Mouse (Mus musculus) liver, postnatal 0 days (tissue): Measurements from ENCODE around the gene Adad1. TPM values are rescaled to one million over a fixed set of nuclear protein-coding genes. Genes with fewer than 3 reads are reported as not detected.

ENCODE experiments used
- ATAC-seq: fragments of 200-750 bp; cut with Nextera tagmentation; 2 replicates; pipeline ENCODE4 v1.8.0; 2017; ENCODE audit warnings: mild to moderate bottlenecking, moderate library complexity
- DNase-seq: peaks from one replicate; pipeline ENCODE4 v3.0.0-alpha.2; 2016
- H3K27ac ChIP-seq: fragments of 300-500 bp; sonication (generic); 2 replicates; pipeline ENCODE4 v1.5.1; 2014; ENCODE audit warnings: antibody characterized with exemption, moderate library complexity, mild to moderate bottlenecking, low read depth
- H3K27me3 ChIP-seq: fragments of 300-500 bp; sonication (generic); 2 replicates; pipeline ENCODE4 v1.6.1; 2014; ENCODE audit warnings: low read length, control low read depth, mixed read lengths; ENCODE audit not compliant: insufficient read depth
- H3K36me3 ChIP-seq: fragments of 300-500 bp; sonication (generic); replicated peaks from 2 replicates; pipeline ENCODE4 v1.6.1; 2014; ENCODE audit warnings: mild to moderate bottlenecking, control low read depth, low read length, moderate library complexity, mixed read lengths; ENCODE audit not compliant: insufficient read depth
- H3K4me1 ChIP-seq: fragments of 300-500 bp; sonication (generic); 2 replicates; pipeline ENCODE4 v1.6.1; 2014; ENCODE audit warnings: antibody characterized with exemption, mild to moderate bottlenecking, control low read depth; ENCODE audit not compliant: insufficient read depth
- H3K4me2 ChIP-seq: fragments of 300-500 bp; sonication (generic); 2 replicates; pipeline ENCODE4 v1.6.1; 2014; ENCODE audit warnings: low read depth, mild to moderate bottlenecking, low read length, moderate library complexity, mixed read lengths
- H3K4me3 ChIP-seq: fragments of 300-500 bp; sonication (generic); 2 replicates; pipeline ENCODE4 v1.5.1; 2014; ENCODE audit warnings: low read depth, low read length
- H3K9ac ChIP-seq: fragments of 300-500 bp; sonication (generic); replicated peaks from 2 replicates; pipeline ENCODE4 v1.6.1; 2014; ENCODE audit warnings: mild to moderate bottlenecking, moderate library complexity
- H3K9me3 ChIP-seq: fragments of 300-500 bp; sonication (generic); 2 replicates; pipeline ENCODE4 v1.6.1; 2016; ENCODE audit warnings: mild to moderate bottlenecking, control low read depth, low read length, mixed read lengths
- CTCF ChIP-seq: sonication (generic); IDR thresholded peaks from 2 replicates; pipeline ENCODE4 v1.5.1; 2016; ENCODE audit warnings: antibody characterized with exemption, low read depth
- EP300 ChIP-seq: IDR thresholded peaks from 2 replicates; pipeline ENCODE4 v1.6.1; 2016; ENCODE audit warnings: antibody characterized with exemption, low read depth, mild to moderate bottlenecking
- WGBS: fragments of 180-500 bp; shearing (Covaris S2); extraction: QIAGEN DNeasy Blood & Tissue Kit; methylation state at CpG from one replicate; pipeline ENCODE4 v1.1.7; 2014; ENCODE audit not compliant: insufficient replicate concordance; 5-methylcytosine and 5-hydroxymethylcytosine counted together
- polyA plus RNA-seq: library from polyadenylated mRNA; unstranded; fragments of >200 nt; fragmentation: Nextera tagmentation; extraction: Ambion mirVana; gene quantifications from 2 replicates; pipeline ENCODE4 v1.2.1, GENCODE M21; 2015

Gene Adad1
- polyA plus RNA-seq, 1 experiment from 2014 or later: 0.04 TPM

DNA sequence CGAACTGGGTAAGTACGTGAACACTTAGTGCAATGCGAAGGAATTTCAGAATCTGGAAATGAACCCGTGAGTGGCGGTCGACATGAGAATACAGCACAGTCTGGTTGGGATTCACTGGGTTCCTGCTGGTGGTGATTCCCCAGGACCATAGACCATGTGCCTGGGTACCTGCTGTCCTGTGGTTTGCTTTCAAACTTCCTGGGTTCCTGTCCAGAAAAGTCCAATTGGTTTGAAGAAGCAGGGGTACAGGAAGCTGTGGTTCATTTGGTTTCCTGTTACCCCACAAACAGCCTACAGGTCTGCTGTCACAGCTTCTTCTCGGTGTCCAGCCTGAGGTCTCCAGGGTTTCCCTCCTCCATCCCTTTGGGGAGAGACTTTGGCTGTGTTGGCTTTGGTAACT lies 89.7 kb downstream of the Adad1 start:
- no peak for DNase-seq

GRCm38 (mm10) chr3:37154396-37154795 lies 91.1 kb downstream of the Adad1 start:
- H3K36me3 ChIP-seq: no peaks in the 10 kb centered on the region
- ATAC-seq (peak; percentile 30; the same call in 1 of the 2 replicates), DNase-seq (no peak)
- no peaks in the 10 kb centered on the region for H3K27me3 ChIP-seq
- H3K9ac ChIP-seq: no peak overlapping the region
- no peaks in the 10 kb centered on the region for H3K9me3 ChIP-seq
- H3K4me3 ChIP-seq: no peak overlapping the region
- H3K4me1 ChIP-seq: 0 out of 2 replicates have a peak, but pooled peaks cover 5% of the 10 kb centered on the region
- H3K4me2 ChIP-seq: no peak overlapping the region
- TF ChIP-seq EP300 (no peak), CTCF (no peak)
- 56% methylated on average over 7 of the region's 7 CpGs for WGBS
- no peak overlapping the region for H3K27ac ChIP-seq

More for the DNA sequence above, 89.7 kb downstream of the Adad1 start:
- TF ChIP-seq CTCF: no peak
- no peak for TF ChIP-seq EP300
- 0 out of 2 replicates have a peak overlapping the region, but pooled peaks have one; percentile 22 for H3K4me2 ChIP-seq
- H3K9ac ChIP-seq: no peak overlapping the region
- no peak for ATAC-seq
- H3K4me1 ChIP-seq: 0 out of 2 replicates have a peak, but pooled peaks cover 2% of the 10 kb centered on the region
- H3K36me3 ChIP-seq: no peaks in the 10 kb centered on the region
- no peak overlapping the region for H3K27ac ChIP-seq
- no peaks in the 10 kb centered on the region for H3K27me3 ChIP-seq
- H3K4me3 ChIP-seq: no peak overlapping the region
- WGBS: 61% methylated on average over 7 of the region's 7 CpGs
- H3K9me3 ChIP-seq: no peaks in the 10 kb centered on the region

- H3K36me3 ChIP-seq: no peaks in the 10 kb centered on the region
- H3K27ac ChIP-seq: no peak overlapping the region
- H3K4me1 ChIP-seq: 0 out of 2 replicates have a peak, but pooled peaks cover 5% of the 10 kb centered on the region
- DNase-seq (no peak), ATAC-seq (peak; percentile 74)
- H3K9ac ChIP-seq: no peak overlapping the region
- no peaks in the 10 kb centered on the region for H3K27me3 ChIP-seq
- WGBS: 38% methylated on average over 8 of the region's 8 CpGs
- no peak overlapping the region for H3K4me2 ChIP-seq
- H3K9me3 ChIP-seq: no peaks in the 10 kb centered on the region
- H3K4me3 ChIP-seq: no peak overlapping the region
- no peak for TF ChIP-seq EP300
- no peak for TF ChIP-seq CTCF
Measured at GRCm38 (mm10) chr3:37157082-37157481, 93.8 kb downstream of the Adad1 start.

GRCm38 (mm10) chr3:37158246-37158645 lies 94.9 kb downstream of the Adad1 start:
- peak; percentile 31 for DNase-seq
- Histone ChIP-seq H3K9me3 (no peaks in the 10 kb centered on the region), H3K9ac (no peak overlapping the region), H3K4me2 (no peak overlapping the region), H3K36me3 (no peaks in the 10 kb centered on the region), H3K27ac (no peak overlapping the region), H3K4me1 (0 out of 2 replicates have a peak, but pooled peaks cover 5% of the 10 kb centered on the region), H3K27me3 (no peaks in the 10 kb centered on the region), H3K4me3 (no peak overlapping the region)
- 64% methylated on average over 3 of the region's 3 CpGs for WGBS
- ATAC-seq: 0 out of 2 replicates have a peak, but pooled peaks have one; percentile 29
- TF ChIP-seq EP300: no peak
- TF ChIP-seq CTCF: no peak

GRCm38 (mm10) chr3:37161096-37161495 lies 97.8 kb downstream of the Adad1 start:
- DNase-seq: no peak

DNA sequence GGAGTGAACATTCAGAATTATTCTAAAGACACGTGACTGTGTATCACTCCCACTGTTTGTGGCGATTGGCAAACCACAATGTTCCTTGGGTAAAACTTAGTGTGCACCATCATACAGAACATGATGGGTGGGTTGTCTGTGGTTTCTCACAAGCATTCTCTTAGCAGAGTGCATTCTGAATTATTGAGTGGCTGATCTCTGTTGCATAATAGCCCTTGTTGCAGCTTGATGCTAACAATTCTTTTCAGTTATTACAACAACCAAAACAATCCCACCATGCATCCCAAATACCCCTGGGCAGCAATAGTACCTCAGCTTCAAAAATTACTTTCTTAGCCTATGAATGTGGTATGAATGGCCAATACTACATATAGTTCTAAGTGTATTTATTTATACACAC lies 106.0 kb downstream of the Adad1 start:
- Histone ChIP-seq H3K27me3 (no peaks in the 10 kb centered on the region), H3K4me1 (no peaks in the 10 kb centered on the region), H3K9ac (no peak overlapping the region), H3K9me3 (no peaks in the 10 kb centered on the region), H3K4me3 (no peak overlapping the region), H3K27ac (no peak overlapping the region), H3K36me3 (no peaks in the 10 kb centered on the region), H3K4me2 (no peak overlapping the region)
- DNase-seq: no peak
- TF ChIP-seq EP300 (no peak), CTCF (no peak)
- no peak for ATAC-seq
- WGBS: 60% methylated on average over 2 of the region's 2 CpGs

More at GRCm38 (mm10) chr3:37161096-37161495, 97.8 kb downstream of the Adad1 start:
- 0 out of 2 replicates have a peak, but pooled peaks cover 2% of the 10 kb centered on the region for H3K4me1 ChIP-seq
- no peak for TF ChIP-seq CTCF
- TF ChIP-seq EP300: no peak
- no peak overlapping the region for H3K4me2 ChIP-seq
- H3K27ac ChIP-seq: no peak overlapping the region
- 73% methylated on average over 4 of the region's 4 CpGs for WGBS
- no peak overlapping the region for H3K4me3 ChIP-seq
- H3K27me3 ChIP-seq: no peaks in the 10 kb centered on the region
- H3K9ac ChIP-seq: no peak overlapping the region
- no peak for ATAC-seq
- no peaks in the 10 kb centered on the region for H3K9me3 ChIP-seq
- H3K36me3 ChIP-seq: no peaks in the 10 kb centered on the region

Other genes with a start within 250 kb of the Adad1 start
- 14.4 and 15.8 TPM in 2 replicates for gene 4932438A13Rik, start 200.4 kb upstream of the Adad1 start, polyA plus RNA-seq
- gene Il2, start 62.4 kb downstream of the Adad1 start, polyA plus RNA-seq: 0.13 TPM in 1 of 2 replicates, not detected in the other
- not detected in 2 replicates for gene Il21, start 169.1 kb downstream of the Adad1 start, polyA plus RNA-seq
- gene Bbs12, start 249.0 kb downstream of the Adad1 start, polyA plus RNA-seq: 1.4 and 1.5 TPM in 2 replicates
- 1.3 TPM in 2 replicates for gene Cetn4, start 249.2 kb downstream of the Adad1 start, polyA plus RNA-seq